Mouse (Mus musculus) bone marrow, adult 2 months (tissue): ENCODE results near the gene Slc16a10.

Experiments
- CTCF ChIP-seq: fragments of 200-500 bp; IDR thresholded peaks from 2 replicates; pipeline ENCODE4 v1.5.1; 2011; ENCODE audit warnings: low read length, control low read depth; ENCODE audit not compliant: control insufficient read depth, insufficient read depth
- POLR2A ChIP-seq: fragments of 200-500 bp; IDR thresholded peaks from 2 replicates; pipeline ENCODE4 v1.6.1; 2011; ENCODE audit warnings: low read depth, mild to moderate bottlenecking, control low read depth, low read length, borderline replicate concordance; ENCODE audit not compliant: control insufficient read depth

DNA sequence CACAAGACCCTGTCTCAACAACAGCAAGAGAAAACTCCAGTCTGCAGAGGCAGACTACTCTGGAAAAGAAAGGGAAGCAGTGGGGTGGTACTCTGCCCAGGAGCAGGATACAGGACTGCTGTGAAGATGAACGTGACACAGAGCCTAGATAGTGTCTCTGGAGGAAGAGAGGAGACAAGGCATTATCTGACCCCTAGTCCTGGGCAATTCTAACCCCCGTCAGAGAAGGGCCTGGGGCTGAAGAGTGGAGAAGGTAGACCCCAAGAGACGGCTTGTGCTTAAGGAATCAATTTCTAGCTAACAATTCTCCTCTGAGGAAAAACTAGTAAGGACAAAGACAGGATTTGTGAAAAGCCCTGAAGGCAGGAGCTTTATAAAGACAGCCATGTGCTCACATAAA, 76.7 kb downstream of the Slc16a10 start:
- no peak for TF ChIP-seq CTCF
- TF ChIP-seq POLR2A: no peak
